Mouse (Mus musculus) NIH3T3 (cell line): ENCODE measurements around the gene Fzd5.
A peak's percentile ranks its signal among the peaks of the same experiment; 100 is the strongest.

Source experiments
- DNase-seq: peaks from one replicate; pipeline ENCODE4 v3.0.0-alpha.2; 2012; ENCODE audit warnings: low read depth

The Fzd5 gene

DNA sequence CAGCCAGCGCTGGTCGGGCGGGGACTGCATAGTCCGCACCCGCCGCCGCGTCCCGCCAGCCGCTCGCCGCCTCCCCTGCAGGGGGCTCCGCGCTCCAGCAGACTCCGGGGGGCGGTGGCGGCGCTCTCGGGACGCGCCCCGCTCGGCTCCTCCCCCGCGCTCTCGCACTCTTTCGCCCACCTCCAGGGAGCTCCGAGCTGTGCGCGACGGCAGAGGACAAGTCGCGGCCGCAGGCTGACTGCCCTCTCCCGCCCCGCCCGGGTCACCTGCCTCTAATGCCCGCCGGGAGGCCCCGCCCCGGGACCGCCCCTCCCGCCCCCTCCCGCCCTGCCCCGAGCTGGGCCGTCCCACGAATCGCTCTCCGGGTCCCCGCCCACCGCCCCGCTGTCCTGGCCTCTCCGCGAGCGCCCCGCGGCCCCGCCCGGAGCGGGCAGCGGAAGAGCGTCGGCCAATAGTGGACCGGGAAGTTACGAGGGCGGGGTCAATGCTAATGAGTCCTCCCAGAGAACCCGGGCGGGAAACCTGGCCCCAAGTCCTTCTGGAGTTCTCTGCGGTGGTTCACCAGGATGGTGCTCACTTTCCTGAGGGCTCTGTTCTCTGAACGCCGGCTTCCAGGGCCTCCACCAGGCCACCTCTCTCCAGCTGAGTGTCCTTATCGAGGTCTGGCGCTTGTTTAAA is at the start of gene Fzd5:
TSS of gene Fzd5 (minus strand) at position 250 of the 678 bp plus-strand sequence.
- peak; percentile 98 for DNase-seq

- DNase-seq: no peak
Observed at GRCm38 (mm10) chr1:64779863-64780262, 42.3 kb upstream of the Fzd5 start.

DNA sequence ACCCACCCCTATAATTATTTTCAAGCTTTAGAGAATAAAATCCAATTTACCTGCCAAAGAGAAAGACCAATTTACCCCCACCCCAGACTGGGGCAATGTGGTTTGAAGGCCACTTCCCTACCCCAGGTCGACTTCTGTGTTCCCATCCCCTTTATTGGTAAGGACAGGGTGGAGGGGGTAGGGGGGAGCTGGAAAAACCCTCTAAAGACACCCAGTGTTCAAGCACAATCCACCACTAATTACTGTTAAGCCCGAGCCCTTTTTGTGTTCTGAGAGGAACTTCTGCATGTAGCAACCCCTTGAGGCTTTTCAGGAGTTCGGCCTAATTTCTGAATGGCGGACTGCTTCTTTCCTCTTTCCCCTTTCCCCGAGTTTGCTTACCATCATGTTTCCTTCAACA is 41.9 kb upstream of the Fzd5 start:
- DNase-seq: no peak

DNA sequence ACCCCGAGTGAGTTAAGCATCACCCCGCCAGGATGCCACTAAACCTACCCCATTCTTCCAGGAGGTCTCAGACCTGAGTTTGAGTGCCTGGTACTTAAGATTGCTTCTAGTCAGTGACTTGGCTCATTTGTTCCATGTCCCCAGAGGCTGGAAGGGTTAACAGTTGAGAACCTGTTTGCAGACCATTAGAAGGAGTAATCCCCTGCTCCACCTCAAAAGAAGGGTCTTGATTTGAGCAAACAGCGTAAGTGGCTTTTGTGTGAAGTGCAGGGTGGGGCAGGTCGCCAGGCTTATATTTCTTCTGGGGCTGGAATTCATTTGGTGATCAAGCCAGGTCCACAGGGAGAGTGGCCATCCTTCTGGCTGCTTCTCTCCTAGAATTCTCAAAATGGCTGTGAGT is 35.8 kb upstream of the Fzd5 start:
- DNase-seq: no peak

- DNase-seq: no peak
Observed at GRCm38 (mm10) chr1:64770169-64770568, 32.6 kb upstream of the Fzd5 start.

DNA sequence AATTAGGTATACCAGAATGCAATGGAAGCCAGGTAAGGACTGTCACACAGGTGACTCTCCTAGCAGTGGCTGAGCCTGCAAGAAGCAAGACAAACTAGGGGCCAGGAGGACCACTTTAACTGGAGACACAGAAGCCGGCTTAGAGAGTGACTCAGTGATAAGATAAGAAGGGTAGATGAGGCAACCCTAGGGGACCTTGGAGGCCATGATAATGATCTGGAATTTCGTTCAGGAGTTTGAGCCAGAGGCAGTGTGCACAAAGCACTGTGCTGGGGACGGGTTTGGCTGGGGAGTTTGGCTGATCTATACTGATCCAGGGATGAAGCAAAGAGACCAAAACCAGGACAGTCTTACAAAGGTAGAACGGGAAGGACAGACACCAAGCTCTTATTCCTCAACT is 24.1 kb upstream of the Fzd5 start:
- no peak for DNase-seq

DNA sequence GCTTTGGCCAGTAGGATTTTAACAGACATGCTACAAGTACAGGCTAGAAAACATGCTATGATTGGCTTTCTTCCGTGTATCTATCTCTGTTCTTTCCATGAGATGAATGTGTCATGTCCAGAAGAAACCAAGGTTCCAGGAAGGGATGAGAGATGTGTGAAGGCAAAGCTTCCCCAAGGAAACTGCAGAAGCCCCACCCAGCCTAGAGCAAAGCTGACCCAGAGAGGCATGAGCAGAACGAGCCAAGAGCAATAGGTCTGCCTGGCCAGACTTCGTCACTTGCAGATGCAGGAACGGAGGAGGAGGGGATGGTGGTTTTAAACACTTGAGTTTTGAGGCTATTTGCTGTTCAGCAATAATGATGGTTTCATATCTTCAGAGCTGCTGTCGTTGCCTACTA is 20.2 kb upstream of the Fzd5 start:
- DNase-seq: no peak

GRCm38 (mm10) chr1:64757254-64757653 is 19.7 kb upstream of the Fzd5 start:
- peak; percentile 20 for DNase-seq

GRCm38 (mm10) chr1:64756640-64757030 is 19.1 kb upstream of the Fzd5 start:
- no peak for DNase-seq

DNA sequence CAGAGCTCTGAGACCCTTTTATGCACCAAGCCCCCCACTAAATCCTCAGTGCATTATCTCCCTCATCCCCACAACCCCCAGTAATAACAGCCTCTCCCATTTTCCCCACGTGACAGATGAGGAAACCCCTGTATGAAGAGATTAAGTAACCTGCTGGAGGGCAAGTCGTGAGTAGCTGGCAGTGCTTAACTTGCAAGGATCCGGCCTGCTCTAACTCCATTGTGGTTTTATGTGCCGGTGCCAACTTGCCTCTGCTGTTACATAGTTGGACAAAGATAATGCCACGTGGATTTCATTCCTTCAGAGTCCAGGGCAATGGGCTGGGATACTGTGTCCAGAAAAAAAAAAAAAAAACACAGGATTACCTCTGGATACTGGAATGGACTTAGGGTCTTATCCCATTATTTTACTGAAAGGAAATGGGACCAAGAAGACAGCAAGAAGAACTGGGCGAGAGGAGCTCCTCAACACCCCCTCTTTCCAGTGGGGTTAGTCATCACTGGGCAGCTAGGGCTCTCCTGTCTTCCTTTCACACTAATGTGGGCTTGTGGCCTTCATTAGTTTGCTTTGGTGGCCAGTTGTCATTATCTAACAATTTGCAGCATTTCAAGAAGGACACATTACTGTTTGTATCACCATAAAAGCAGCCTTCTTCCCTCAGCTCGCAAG is 18.6 kb upstream of the Fzd5 start:
- peak; percentile 66 for DNase-seq

GRCm38 (mm10) chr1:64754658-64755057 is 17.1 kb upstream of the Fzd5 start:
- no peak for DNase-seq

DNA sequence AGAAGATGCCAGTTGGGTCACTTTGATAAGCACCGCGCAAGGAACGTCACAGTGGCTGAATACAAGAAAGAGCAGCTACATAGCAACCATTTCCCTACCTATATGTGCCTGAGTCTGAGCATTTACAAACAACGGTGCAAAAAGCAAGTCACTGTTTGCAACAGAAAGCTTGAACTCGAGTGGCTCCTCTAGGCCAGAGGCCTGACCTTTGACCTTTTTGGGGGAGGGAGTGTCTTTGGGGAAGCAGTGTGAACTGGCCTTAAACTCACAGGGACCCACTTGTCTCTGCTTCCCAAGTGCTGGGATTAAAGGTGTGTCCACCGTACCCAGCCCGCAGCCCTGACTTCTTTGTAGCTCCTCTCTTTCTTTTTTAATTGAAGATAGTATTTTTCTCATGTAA is 16.1 kb upstream of the Fzd5 start:
- DNase-seq: no peak

GRCm38 (mm10) chr1:64753109-64753508 is 15.6 kb upstream of the Fzd5 start:
- DNase-seq: peak; percentile 62

DNA sequence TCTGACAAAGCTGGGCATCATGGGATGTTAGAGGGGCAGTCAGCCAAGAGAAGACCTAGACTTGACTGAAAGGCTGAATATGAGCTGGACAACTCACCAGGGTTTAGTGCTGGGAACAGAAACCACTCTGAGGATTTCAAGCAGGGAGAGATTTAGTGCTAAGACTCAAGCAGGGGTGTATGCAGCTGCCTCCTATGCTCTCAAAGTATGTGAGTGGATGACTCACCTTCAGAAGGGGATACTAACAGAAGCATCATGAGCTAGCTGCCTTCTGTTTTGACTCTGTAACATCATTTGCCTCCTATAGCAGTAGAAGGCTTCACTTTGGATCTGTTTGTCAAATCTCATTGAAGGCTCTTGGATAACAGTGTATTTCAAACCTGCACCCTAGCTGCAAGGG is 7.1 kb upstream of the Fzd5 start:
- peak; percentile 39 for DNase-seq

DNA sequence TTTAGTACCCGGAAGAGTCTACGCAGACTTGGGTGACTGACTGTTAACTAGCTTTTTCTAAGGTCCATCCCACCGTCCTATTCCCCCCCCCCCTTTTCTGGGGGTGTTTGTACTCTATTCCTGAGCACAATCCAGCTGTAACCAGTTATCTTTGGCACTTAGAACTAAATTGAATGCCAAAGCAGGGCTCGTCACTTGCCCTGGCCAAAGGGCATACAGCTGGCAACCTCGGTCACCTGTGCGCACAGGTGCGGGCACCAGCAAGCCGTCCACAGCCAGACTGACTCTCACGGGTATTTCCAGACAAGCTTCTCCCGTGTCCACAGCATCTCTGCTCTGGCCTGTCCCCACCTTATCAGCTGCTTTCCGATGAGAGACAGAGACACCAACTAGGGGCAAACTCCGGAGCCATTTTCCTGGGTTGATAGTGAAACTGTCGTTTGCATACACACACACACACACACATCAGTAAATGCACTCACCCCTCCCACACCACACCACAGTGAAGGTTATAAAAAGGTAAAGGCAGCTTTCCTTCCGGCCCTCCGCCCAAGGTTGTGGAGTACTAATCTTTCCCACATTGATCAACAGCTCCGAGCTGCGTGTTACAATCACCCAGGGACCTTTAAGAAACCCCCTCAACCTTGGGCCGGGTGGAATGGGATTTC is 5.3 kb upstream of the Fzd5 start:
- no peak for DNase-seq

- DNase-seq: peak; percentile 55
Observed at GRCm38 (mm10) chr1:64738661-64739082, 1.1 kb upstream of the Fzd5 start.

DNA sequence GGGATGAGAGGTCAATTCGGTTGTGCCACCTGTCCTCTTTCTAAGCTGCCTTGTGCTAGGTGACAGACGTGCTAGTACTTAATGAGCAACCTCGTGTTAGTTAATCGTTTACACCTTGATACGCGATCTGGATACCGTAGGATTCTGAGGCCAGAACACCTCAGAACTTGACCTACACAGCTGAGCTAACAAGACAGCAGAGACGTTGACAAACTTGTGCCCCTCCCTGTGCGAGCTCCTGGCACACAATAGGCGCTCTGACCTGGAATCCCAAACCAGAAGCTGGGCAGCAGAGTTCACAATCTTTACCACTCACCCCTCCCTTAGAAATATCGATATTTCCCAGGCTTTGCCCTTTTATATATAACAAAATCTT is 617 bp upstream of the Fzd5 start:
- peak; percentile 25 for DNase-seq

GRCm38 (mm10) chr1:64736681-64737501 is 660 bp downstream of the Fzd5 start:
- peak; percentile 72 for DNase-seq

- DNase-seq: no peak
Observed at GRCm38 (mm10) chr1:64735781-64736680, 1.5 kb downstream of the Fzd5 start.

DNA sequence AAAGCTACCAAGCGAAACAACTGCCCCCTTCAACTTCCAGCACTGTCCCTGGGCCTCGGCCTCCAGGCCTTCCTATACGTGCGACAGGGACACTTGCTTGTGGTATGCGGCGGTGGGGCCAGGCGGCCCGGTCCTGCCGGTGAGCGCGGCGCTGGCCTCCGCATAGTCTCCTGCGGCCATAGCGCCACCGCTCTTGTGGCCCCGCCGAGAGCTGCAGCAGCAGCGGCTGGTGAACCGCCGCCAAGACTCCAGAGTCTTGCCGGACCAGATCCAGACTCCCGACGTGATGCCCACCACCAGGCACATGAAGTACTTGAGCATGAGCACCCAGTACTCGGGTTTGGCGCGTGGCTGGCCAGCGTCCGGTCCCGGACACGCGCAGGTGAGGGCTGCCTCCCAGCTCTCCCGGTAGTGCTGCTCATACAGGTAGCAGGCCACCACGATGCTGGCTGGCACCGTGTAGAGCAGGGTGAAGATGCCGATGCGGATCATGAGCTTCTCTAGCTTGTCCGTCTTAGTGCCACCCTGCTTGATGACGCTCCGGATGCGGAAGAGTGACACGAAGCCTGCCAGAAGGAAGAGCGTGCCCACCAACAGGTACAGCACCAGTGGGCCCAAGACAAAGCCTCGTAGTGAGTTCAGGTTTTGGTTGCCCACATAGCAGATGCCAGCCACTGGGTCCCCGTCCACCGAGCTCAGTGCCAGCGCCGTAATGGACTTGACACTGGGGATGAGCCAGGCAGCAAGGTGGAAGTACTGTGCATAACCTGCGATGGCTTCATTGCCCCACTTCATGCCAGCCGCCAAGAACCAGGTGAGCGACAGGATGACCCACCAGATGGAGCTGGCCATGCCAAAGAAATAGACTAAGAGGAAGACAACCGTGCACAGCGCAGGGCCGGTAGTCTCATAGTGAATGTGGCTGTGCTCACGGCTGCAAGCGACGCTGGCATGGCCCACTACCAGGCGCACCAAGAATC is 2.5 kb downstream of the Fzd5 start:
- no peak for DNase-seq
